ENCODE assay signal across 8 mouse cellular contexts in the genomic region with DNA sequence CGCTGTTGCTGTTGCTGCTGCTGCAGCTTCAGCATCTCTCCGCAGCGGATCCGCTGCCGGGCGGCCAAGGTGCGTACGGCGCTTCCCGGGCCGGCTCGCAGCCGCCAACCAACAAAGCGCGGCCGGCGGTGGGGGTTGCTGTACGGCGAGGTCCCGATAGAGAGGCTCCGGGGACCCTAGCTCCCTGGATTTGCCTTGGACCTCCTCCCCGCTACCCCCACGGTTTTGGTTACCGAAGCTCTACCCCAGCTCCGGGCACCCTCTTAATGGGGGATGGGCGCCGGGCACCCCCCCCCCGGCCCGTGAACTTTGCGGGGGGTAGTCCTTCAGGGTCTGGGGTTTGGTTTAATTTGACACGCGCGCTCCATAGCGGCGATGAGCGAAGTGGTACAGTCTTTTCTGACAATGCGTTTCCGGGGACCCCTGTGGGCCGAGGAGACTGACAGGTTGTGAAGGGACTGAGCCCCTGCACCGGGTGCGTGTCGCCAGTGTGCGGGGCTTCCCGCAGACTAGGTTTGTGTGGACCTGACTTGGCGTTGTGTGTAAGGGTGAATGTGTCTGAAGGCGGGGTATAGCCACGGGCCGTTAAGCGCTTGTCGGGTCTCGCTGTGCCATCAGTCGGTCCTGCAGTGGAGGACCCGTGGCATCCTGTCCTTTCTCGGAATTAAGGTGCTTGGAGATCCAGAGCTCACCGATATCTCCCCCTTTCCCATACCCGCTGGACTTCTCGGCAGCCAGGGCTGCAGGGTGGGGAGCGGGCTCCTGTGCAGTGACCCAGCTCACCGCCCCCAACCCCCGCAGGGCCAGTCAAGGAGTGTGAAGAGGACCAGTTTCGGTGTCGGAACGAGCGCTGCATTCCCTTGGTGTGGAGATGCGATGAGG. TPM values are rescaled to one million over a fixed set of nuclear protein-coding genes. Genes with fewer than 3 reads are reported as not detected.
DNase-seq lines count a peak whose midpoint lies in the region.

No protein-coding gene starts in this region.

- H3K27me3 ChIP-seq in limb, embryonic 10.5 days (ENCODE audit: low read depth, poor library complexity, severe bottlenecking) = peaks cover 33% of the 10 kb centered on the region

- no peaks in the 10 kb centered on the region for H3K9me3 ChIP-seq in limb, embryonic 10.5 days (replicated peaks)

- DNase-seq in gastrocnemius, postnatal 14 days = peak; percentile 19
- DNase-seq in gastrocnemius, adult 8-10 months (ENCODE audit: low spot score in 2 of 2) = no peak
- DNase-seq in CD4-positive helper T cell, adult 2 months (ENCODE audit: low read depth, low spot score) = peak; percentile 54
- peak; percentile 39 to 59 for DNase-seq in cerebellum, adult 18-20 months
- peak; percentile 9 for DNase-seq in gastrocnemius, postnatal 25 days
- peak; percentile 70 for DNase-seq in limb, embryonic 10.5 days (ENCODE audit: low spot score)
- peak; percentile 64 for DNase-seq in naive thymus-derived CD4-positive, alpha-beta T cell, adult 2 months (ENCODE audit: low read depth)
- peak; percentile 53 to 59 for DNase-seq in thymus, postnatal 10 days (ENCODE audit: low spot score in 2 of 2)

- intact Hi-C loops in gastrocnemius, postnatal 14 days (cut with DNase I; ENCODE audit: low total_unique reads) = no loop called here

- peaks cover 18% of the 10 kb centered on the region; the same call in 1 of the 2 replicates for H3K36me3 ChIP-seq in limb, embryonic 10.5 days

- WGBS in limb, embryonic 10.5 days = under 1% methylated on average over 65 of the region's 65 CpGs

- peak overlapping the region; percentile 86 for H3K27ac ChIP-seq in limb, embryonic 10.5 days

- peak overlapping the region; percentile 74 for H3K4me3 ChIP-seq in limb, embryonic 10.5 days

- peaks cover 43% of the 10 kb centered on the region for H3K4me1 ChIP-seq in limb, embryonic 10.5 days

RNA-seq across cellular contexts. Expression of gene Lrp8, which starts 0.6 kb away (rescaled TPM):
- under 1 TPM; 0.25 to 0.51 TPM for total RNA-seq in gastrocnemius, postnatal 14 days (2021)
- total RNA-seq in gastrocnemius, adult 8-10 months (2022) = not detected
- under 1 TPM in 1 of 2 experiments, not detected in 1; 0.29 TPM for total RNA-seq in gastrocnemius, postnatal 25 days (2021)
- polyA plus RNA-seq in limb, embryonic 10.5 days (2016; fragmentation: Nextera tagmentation; extraction: Ambion mirVana) = 7.3 and 7.9 TPM in 2 replicates

Comparison
In these comparisons a context has a peak if more than half of its experiments do, and no peak if none do; other contexts are left out.
1. DNase-seq: peak in gastrocnemius, postnatal 14 days (single experiment), CD4-positive helper T cell, adult 2 months (single experiment), cerebellum, adult 18-20 months (2 of 2), gastrocnemius, postnatal 25 days (single experiment), limb, embryonic 10.5 days (single experiment), naive thymus-derived CD4-positive, alpha-beta T cell, adult 2 months (single experiment) and thymus, postnatal 10 days (2 of 2); none in gastrocnemius, adult 8-10 months (0 of 2).